Mouse (Mus musculus) ES-Bruce4 (cell line): ENCODE results near the gene Zfp410. TPM values are rescaled to one million over a fixed set of nuclear protein-coding genes. Genes with fewer than 3 reads are reported as not detected.

Experiments used
- H3K27ac ChIP-seq: 2 replicates; pipeline ENCODE4 v1.5.1; 2012; ENCODE audit warnings: low read length, inconsistent platforms; ENCODE audit not compliant: insufficient read depth
- H3K27me3 ChIP-seq: 2 replicates; pipeline ENCODE4 v1.6.1; 2012; ENCODE audit warnings: mild to moderate bottlenecking, low read length, inconsistent platforms; ENCODE audit not compliant: control insufficient read depth, poor library complexity, insufficient read depth, severe bottlenecking
- H3K36me3 ChIP-seq: 2 replicates; pipeline ENCODE4 v1.6.1; 2012; ENCODE audit warnings: inconsistent platforms, mild to moderate bottlenecking, low read length, moderate library complexity; ENCODE audit not compliant: control insufficient read depth, poor library complexity, insufficient read depth, severe bottlenecking
- H3K4me1 ChIP-seq: one replicate; pipeline ENCODE4 v1.8.1; 2011; ENCODE audit warnings: low read length; ENCODE audit not compliant: control insufficient read depth, insufficient read depth
- H3K4me3 ChIP-seq: 2 replicates; pipeline ENCODE4 v1.5.1; 2011; ENCODE audit warnings: low read depth, mild to moderate bottlenecking, low read length
- H3K9ac ChIP-seq: 2 replicates; pipeline ENCODE4 v1.6.1; 2012; ENCODE audit warnings: low read depth, mild to moderate bottlenecking, inconsistent platforms; ENCODE audit not compliant: poor library complexity, severe bottlenecking
- H3K9me3 ChIP-seq: replicated peaks from 2 replicates; pipeline ENCODE4 v1.6.1; 2012; ENCODE audit warnings: mild to moderate bottlenecking, low read length, inconsistent platforms; ENCODE audit not compliant: control insufficient read depth, poor library complexity, insufficient read depth, severe bottlenecking
- CTCF ChIP-seq: IDR thresholded peaks from one replicate; pipeline ENCODE4 v1.8.1; 2011; ENCODE audit warnings: low read depth, low read length
- EP300 ChIP-seq: IDR thresholded peaks from 2 replicates; pipeline ENCODE4 v1.6.1; 2011; ENCODE audit warnings: low read depth, low read length; ENCODE audit not compliant: insufficient read depth
- POLR2A ChIP-seq: IDR thresholded peaks from one replicate; pipeline ENCODE4 v1.8.1; 2011; ENCODE audit warnings: low read length; ENCODE audit not compliant: insufficient read depth
- polyA plus RNA-seq: library from polyadenylated mRNA; stranded (reverse); fragments of >200 nt; gene quantifications from 2 replicates; pipeline ENCODE4 v1.2.4, GENCODE M21; 2011; ENCODE audit warnings: low read depth; ENCODE audit not compliant: missing spikeins, insufficient read depth, insufficient read length

The Zfp410 gene
- polyA plus RNA-seq, 1 experiment, result 37.3 TPM

DNA sequence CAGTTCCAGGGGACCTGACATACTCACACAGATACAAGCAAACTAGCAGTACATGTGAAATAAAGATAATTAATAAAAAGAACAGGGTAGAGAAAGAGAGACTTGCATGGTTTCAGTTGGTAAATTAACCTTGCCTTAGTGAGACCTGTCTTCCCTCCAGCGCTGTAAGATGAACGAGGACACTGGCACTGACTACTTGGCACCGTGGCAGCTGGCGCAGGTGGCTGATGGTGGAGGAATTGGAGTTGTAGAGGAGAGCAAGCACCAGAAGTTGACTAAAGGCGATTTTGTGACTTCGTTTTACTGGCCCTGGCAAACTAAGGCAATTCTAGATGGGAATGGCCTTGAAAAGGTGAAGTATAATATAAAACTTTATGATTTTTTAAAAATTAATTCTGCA is 18.8 kb upstream of the Zfp410 start:
- Histone ChIP-seq H3K4me3 (no peak overlapping the region), H3K27ac (no peak overlapping the region), H3K36me3 (peaks cover 6% of the 10 kb centered on the region; the same call in 1 of the 2 replicates), H3K9me3 (no peaks in the 10 kb centered on the region), H3K9ac (no peak overlapping the region), H3K4me1 (no peaks in the 10 kb centered on the region), H3K27me3 (no peaks in the 10 kb centered on the region)
- TF ChIP-seq POLR2A, result no peak

DNA sequence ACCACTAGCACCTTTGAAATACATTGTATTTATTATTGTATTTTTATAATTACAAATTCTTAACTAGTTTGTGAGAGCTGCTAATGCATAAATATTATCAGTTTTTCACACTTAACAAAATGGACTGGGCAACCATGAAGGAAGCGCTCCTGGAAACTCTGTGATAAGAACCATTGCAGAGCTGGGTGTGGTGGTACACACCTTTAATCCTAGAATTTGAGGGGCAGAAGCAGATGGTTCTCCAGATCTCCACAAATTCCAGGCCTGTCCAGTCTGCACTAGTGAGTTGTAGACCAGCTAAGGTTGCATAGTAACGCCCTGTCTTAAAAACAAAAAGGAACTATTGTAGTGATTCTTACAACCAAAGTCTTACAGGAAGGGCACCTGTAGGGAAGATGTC is 17.4 kb upstream of the Zfp410 start:
- Histone ChIP-seq H3K9me3 (no peaks in the 10 kb centered on the region), H3K4me1 (no peaks in the 10 kb centered on the region), H3K27ac (no peak overlapping the region), H3K4me3 (no peak overlapping the region), H3K27me3 (no peaks in the 10 kb centered on the region), H3K36me3 (peaks cover 6% of the 10 kb centered on the region; the same call in 1 of the 2 replicates), H3K9ac (no peak overlapping the region)
- TF ChIP-seq POLR2A (no peak), CTCF (no peak), EP300 (no peak)

DNA sequence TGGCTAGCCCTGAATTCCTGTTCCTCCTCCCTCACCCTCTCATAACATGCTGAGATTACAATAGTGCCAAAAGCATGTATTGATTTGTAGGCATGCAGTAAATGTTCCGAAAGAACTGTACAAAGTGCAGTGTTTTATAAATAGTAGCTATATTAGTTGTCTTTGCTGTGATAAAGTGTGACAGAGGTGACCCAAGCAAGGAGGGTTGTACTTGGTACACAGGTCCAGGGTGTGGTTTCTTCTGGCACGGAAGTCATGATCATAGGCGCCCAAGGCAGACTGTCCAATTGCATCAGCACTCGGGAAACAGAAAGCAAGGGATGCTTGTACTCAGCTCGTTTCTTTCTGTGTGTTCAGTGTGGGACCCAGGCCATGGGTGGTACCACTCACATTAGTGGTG is 12.6 kb upstream of the Zfp410 start:
- H3K9ac ChIP-seq, result no peak overlapping the region
- no peaks in the 10 kb centered on the region for H3K4me1 ChIP-seq
- H3K4me3 ChIP-seq, result no peak overlapping the region
- no peaks in the 10 kb centered on the region for H3K9me3 ChIP-seq
- TF ChIP-seq CTCF (no peak), POLR2A (no peak), EP300 (no peak)
- no peaks in the 10 kb centered on the region for H3K27me3 ChIP-seq
- H3K36me3 ChIP-seq, result peaks cover 3% of the 10 kb centered on the region; the same call in 1 of the 2 replicates
- no peak overlapping the region for H3K27ac ChIP-seq

DNA sequence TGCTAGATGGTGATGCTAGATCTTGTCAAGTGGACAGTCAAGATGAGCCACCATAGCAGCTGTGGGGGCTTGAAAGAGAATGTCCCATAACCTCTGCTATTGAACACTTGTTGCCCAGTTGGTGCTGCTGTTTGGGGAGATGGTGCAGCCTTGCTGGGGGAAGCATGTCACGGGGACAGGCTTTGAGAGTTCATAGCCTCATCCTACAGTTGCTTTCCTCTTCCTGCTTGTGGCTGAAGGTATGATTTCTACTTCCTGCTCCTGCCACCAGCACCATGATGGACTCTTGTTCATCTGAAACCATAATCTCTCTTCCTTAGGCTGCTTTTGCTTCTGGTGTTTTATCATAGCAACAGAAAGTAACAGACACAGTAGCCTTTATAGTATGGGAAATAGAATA is 12.1 kb upstream of the Zfp410 start:
- Histone ChIP-seq H3K4me3 (no peak overlapping the region), H3K4me1 (no peaks in the 10 kb centered on the region), H3K36me3 (peaks cover 3% of the 10 kb centered on the region; the same call in 1 of the 2 replicates), H3K27me3 (no peaks in the 10 kb centered on the region), H3K9me3 (no peaks in the 10 kb centered on the region), H3K9ac (no peak overlapping the region), H3K27ac (no peak overlapping the region)
- TF ChIP-seq CTCF (no peak), EP300 (no peak), POLR2A (no peak)

DNA sequence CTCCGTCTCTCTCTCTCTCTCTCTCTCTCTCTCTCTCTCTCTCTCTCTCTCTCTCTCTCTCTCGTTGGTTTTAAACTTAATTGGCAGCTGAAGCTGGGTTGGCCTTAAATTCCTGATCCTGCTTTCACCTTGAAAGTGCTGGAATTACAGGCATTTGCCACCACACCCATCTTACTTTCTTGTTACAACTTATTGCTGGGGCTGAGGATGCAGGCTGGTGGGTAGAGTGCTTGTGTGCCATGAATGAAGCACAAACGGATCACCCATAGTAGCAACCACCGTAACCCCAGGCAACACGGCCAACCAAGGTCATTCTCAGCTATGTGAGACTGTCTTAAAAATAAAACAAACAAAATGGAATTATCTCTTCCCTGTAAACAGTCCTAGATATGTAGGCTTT is 5.3 kb upstream of the Zfp410 start:
- H3K4me3 ChIP-seq, result no peak overlapping the region
- no peaks in the 10 kb centered on the region for H3K36me3 ChIP-seq
- no peaks in the 10 kb centered on the region for H3K4me1 ChIP-seq
- no peak overlapping the region for H3K27ac ChIP-seq
- H3K9ac ChIP-seq, result no peak overlapping the region
- H3K27me3 ChIP-seq, result no peaks in the 10 kb centered on the region
- no peaks in the 10 kb centered on the region for H3K9me3 ChIP-seq
- TF ChIP-seq POLR2A (no peak), EP300 (no peak), CTCF (no peak)

DNA sequence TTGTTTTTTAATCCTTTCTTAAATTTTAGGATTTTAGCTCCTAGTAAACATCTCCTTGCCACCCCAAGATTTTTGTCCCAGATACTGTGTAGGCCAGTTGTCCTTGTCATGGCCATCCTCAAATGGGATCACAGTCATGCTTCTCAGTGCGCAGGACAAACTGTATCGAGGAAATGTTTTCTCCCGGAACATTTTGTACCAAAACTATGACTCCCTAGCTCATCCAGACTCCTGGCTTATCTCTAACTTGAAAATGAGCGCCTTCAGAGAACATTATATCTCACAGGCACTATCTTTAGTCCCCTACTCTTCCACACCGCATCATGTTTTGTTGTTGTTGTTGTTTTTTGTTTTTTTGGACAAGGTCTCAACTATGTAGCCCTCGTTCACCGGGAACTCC is 646 bp upstream of the Zfp410 start:
- Histone ChIP-seq H3K4me3 (no peak overlapping the region), H3K9me3 (no peaks in the 10 kb centered on the region), H3K27ac (no peak overlapping the region), H3K4me1 (no peaks in the 10 kb centered on the region), H3K27me3 (no peaks in the 10 kb centered on the region), H3K9ac (peak overlapping the region; percentile 82), H3K36me3 (no peaks in the 10 kb centered on the region)
- no peak for TF ChIP-seq EP300
- TF ChIP-seq CTCF, result no peak
- TF ChIP-seq POLR2A, result no peak
